Mouse (Mus musculus) limb, embryonic 10.5 days (tissue): Measurements from ENCODE around the gene Psg22. TPM values are rescaled to one million over a fixed set of nuclear protein-coding genes. Genes with fewer than 3 reads are reported as not detected.
A peak's percentile ranks its signal among the peaks of the same experiment; 100 is the strongest.
"Not testable (repeated sequence)": the region's sequence is repeated elsewhere in the genome, so short reads cannot be mapped to it uniquely, and the experiment has no call there.

Source experiments
- DNase-seq: peaks from one replicate; pipeline ENCODE4 v3.0.0-alpha.2; 2017; ENCODE audit warnings: low spot score
- H3K27ac ChIP-seq: fragments of 300-500 bp; sonication (generic); 2 replicates; pipeline ENCODE4 v1.5.1; 2016; ENCODE audit warnings: mild to moderate bottlenecking
- H3K27me3 ChIP-seq: fragments of 300-500 bp; sonication (generic); 2 replicates; pipeline ENCODE4 v1.6.1; 2016; ENCODE audit warnings: low read depth, mild to moderate bottlenecking; ENCODE audit not compliant: poor library complexity, severe bottlenecking
- H3K36me3 ChIP-seq: fragments of 300-500 bp; sonication (generic); 2 replicates; pipeline ENCODE4 v1.6.1; 2016; ENCODE audit warnings: mild to moderate bottlenecking, moderate library complexity
- H3K4me1 ChIP-seq: fragments of 300-500 bp; sonication (generic); 2 replicates; pipeline ENCODE4 v1.6.1; 2016
- H3K4me3 ChIP-seq: fragments of 300-500 bp; sonication (generic); 2 replicates; pipeline ENCODE4 v1.5.1; 2016; ENCODE audit warnings: mild to moderate bottlenecking, moderate library complexity
- H3K9me3 ChIP-seq: fragments of 300-500 bp; sonication (generic); replicated peaks from 2 replicates; pipeline ENCODE4 v1.6.1; 2016; ENCODE audit warnings: mild to moderate bottlenecking
- WGBS: fragments of 180-500 bp; shearing (Covaris S2); methylation state at CpG from one replicate; pipeline ENCODE4 v1.1.7; 2016; 5-methylcytosine and 5-hydroxymethylcytosine counted together
- polyA plus RNA-seq: library from polyadenylated mRNA; unstranded; fragments of >200 nt; fragmentation: Nextera tagmentation; extraction: Ambion mirVana; gene quantifications from 2 replicates; pipeline ENCODE4 v1.2.1, GENCODE M21; 2016

Psg22 gene
- polyA plus RNA-seq, 1 experiment from 2014 or later = not detected

GRCm38 (mm10) chr7:18748994-18749895 is 31.4 kb downstream of the Psg22 start:
- Histone ChIP-seq H3K4me1 (peaks cover 5% of the 10 kb centered on the region), H3K9me3 (no peaks in the 10 kb centered on the region), H3K27ac (no peak overlapping the region), H3K36me3 (no peaks in the 10 kb centered on the region), H3K4me3 (no peak overlapping the region), H3K27me3 (peaks cover 30% of the 10 kb centered on the region)
- WGBS = 13% methylated on average over 6 of the region's 6 CpGs
- no peak for DNase-seq

- not testable (repeated sequence) for H3K36me3 ChIP-seq, H3K27ac ChIP-seq, H3K4me3 ChIP-seq, H3K4me1 ChIP-seq, H3K9me3 ChIP-seq
- DNase-seq = peak; percentile 64
- peaks cover 30% of the 10 kb centered on the region for H3K27me3 ChIP-seq
- 56% methylated on average over 11 of the region's 13 CpGs for WGBS
These were observed 32.1 kb downstream of the Psg22 start for GRCm38 (mm10) chr7:18749896-18750477.

- H3K4me3 ChIP-seq, H3K4me1 ChIP-seq, H3K36me3 ChIP-seq, H3K27ac ChIP-seq, H3K27me3 ChIP-seq, H3K9me3 ChIP-seq, DNase-seq: not testable (repeated sequence)
- 89% methylated on average over 7 of the region's 7 CpGs for WGBS
These were observed 42.3 kb downstream of the Psg22 start for GRCm38 (mm10) chr7:18760152-18760551.

- 20% methylated on average over 1 of the region's 2 CpGs for WGBS
These were observed 45.0 kb downstream of the Psg22 start for GRCm38 (mm10) chr7:18762885-18763284.

More at GRCm38 (mm10) chr7:18762885-18763284, 45.0 kb downstream of the Psg22 start:
- H3K9me3 ChIP-seq, H3K36me3 ChIP-seq, H3K4me1 ChIP-seq, H3K27ac ChIP-seq, DNase-seq, H3K4me3 ChIP-seq, H3K27me3 ChIP-seq: not testable (repeated sequence)

Other genes with a start within 250 kb of the Psg22 start
- gene Psg26, start 233.9 kb upstream of the Psg22 start, polyA plus RNA-seq = not detected in 2 replicates
- gene Psg25, start 185.8 kb upstream of the Psg22 start, polyA plus RNA-seq = not detected in 2 replicates
- gene Psg27, start 150.8 kb upstream of the Psg22 start, polyA plus RNA-seq = not detected in 2 replicates
- gene Psg23, start 101.6 kb upstream of the Psg22 start, polyA plus RNA-seq = not detected in 2 replicates
- gene Psg21, start 61.4 kb upstream of the Psg22 start, polyA plus RNA-seq = not detected in 2 replicates
- gene Psg20, start 31.9 kb upstream of the Psg22 start, polyA plus RNA-seq = not detected in 2 replicates
- not detected in 2 replicates for gene Psg19, start 80.4 kb downstream of the Psg22 start, polyA plus RNA-seq
- gene Psg17, start 103.5 kb downstream of the Psg22 start, polyA plus RNA-seq = not detected in 2 replicates
- gene Mill2, start 121.9 kb downstream of the Psg22 start, polyA plus RNA-seq = not detected in 2 replicates
- gene Pglyrp1, start 153.2 kb downstream of the Psg22 start, polyA plus RNA-seq = 0.33 and 0.58 TPM in 2 replicates
- 34.1 and 37.6 TPM in 2 replicates for gene Ccdc61, start 192.3 kb downstream of the Psg22 start, polyA plus RNA-seq
- gene Nova2, start 207.8 kb downstream of the Psg22 start, polyA plus RNA-seq = 0.23 and 0.28 TPM in 2 replicates